32 mouse cellular contexts compared by ENCODE assay signal in genomic region chr17:57795408-57795807, GRCm38 (mm10). TPM values are rescaled to one million over a fixed set of nuclear protein-coding genes. Genes with fewer than 3 reads are reported as not detected.
DNase-seq lines count a peak whose midpoint lies in the region; ATAC-seq and TF ChIP-seq lines count a peak whose summit lies in the region.
"Had no signal": no experiment of that assay in that cellular context is flagged by ENCODE, and none has a peak within 500 bp of the region (broad histone marks: within the 10 kb centered on the region; RNA-seq: fewer than 3 reads in every experiment).

No protein-coding gene starts in this region.

- H3K27ac ChIP-seq in intestine, embryonic 15.5 days: peak overlapping the region; percentile 66
- H3K27ac ChIP-seq in intestine, postnatal 0 days (ENCODE audit: low read depth, low read length): no peak overlapping the region
- no peak overlapping the region for H3K27ac ChIP-seq in stomach, postnatal 0 days (replicated peaks)
- H3K27ac ChIP-seq: embryonic facial prominence, embryonic 13.5 days; embryonic facial prominence, embryonic 15.5 days; forebrain, embryonic 10.5 days; forebrain, embryonic 12.5 days had no signal

- H3K27me3 ChIP-seq in intestine, embryonic 15.5 days (replicated peaks): no peaks in the 10 kb centered on the region
- H3K27me3 ChIP-seq in intestine, postnatal 0 days (replicated peaks; ENCODE audit: control insufficient read depth, insufficient read depth, low read length): no peaks in the 10 kb centered on the region
- no peaks in the 10 kb centered on the region for H3K27me3 ChIP-seq in stomach, postnatal 0 days (ENCODE audit: control insufficient read depth, insufficient read depth, low read length)
- H3K27me3 ChIP-seq: CH12.LX; embryonic facial prominence, embryonic 13.5 days; embryonic facial prominence, embryonic 15.5 days; forebrain, embryonic 12.5 days; Patski had no signal

- no peak for TF ChIP-seq EP300 in stomach, postnatal 0 days (optimal IDR thresholded peaks at IDR 0.05)

- no peak for TF ChIP-seq CTCF in intestine, postnatal 0 days (IDR thresholded peaks at IDR 0.05; ENCODE audit: low read depth)
- no peak for TF ChIP-seq CTCF in stomach, postnatal 0 days (IDR thresholded peaks at IDR 0.05; ENCODE audit: low read depth)

- H3K9ac ChIP-seq in intestine, embryonic 15.5 days: no peak overlapping the region
- no peak overlapping the region for H3K9ac ChIP-seq in intestine, postnatal 0 days (ENCODE audit: low read depth, low read length)
- H3K9ac ChIP-seq in stomach, postnatal 0 days (ENCODE audit: low read length): no peak overlapping the region
- H3K9ac ChIP-seq: embryonic facial prominence, embryonic 13.5 days; embryonic facial prominence, embryonic 15.5 days; forebrain, embryonic 12.5 days had no signal

- no peaks in the 10 kb centered on the region for H3K9me3 ChIP-seq in intestine, embryonic 15.5 days
- no peaks in the 10 kb centered on the region for H3K9me3 ChIP-seq in intestine, postnatal 0 days (ENCODE audit: control insufficient read depth)
- H3K9me3 ChIP-seq in stomach, postnatal 0 days (ENCODE audit: control insufficient read depth, low read length): no peaks in the 10 kb centered on the region
- H3K9me3 ChIP-seq: embryonic facial prominence, embryonic 13.5 days; embryonic facial prominence, embryonic 15.5 days; forebrain, embryonic 10.5 days; forebrain, embryonic 12.5 days; G1E had no signal

- no peak overlapping the region for H3K4me3 ChIP-seq in intestine, embryonic 15.5 days (replicated peaks)
- H3K4me3 ChIP-seq in intestine, postnatal 0 days (ENCODE audit: low read depth, low read length): no peak overlapping the region
- H3K4me3 ChIP-seq in stomach, postnatal 0 days (ENCODE audit: low read depth, low read length): no peak overlapping the region
- H3K4me3 ChIP-seq: embryonic facial prominence, embryonic 13.5 days; embryonic facial prominence, embryonic 15.5 days; erythroblast, embryonic 14.5 days; forebrain, embryonic 10.5 days; forebrain, embryonic 12.5 days had no signal

- H3K4me2 ChIP-seq in intestine, embryonic 15.5 days (replicated peaks): no peak overlapping the region
- peak overlapping the region; percentile 11; the same call in 1 of the 2 replicates for H3K4me2 ChIP-seq in intestine, postnatal 0 days (replicated peaks; ENCODE audit: low read depth)
- H3K4me2 ChIP-seq in stomach, postnatal 0 days (replicated peaks; ENCODE audit: low read depth): no peak overlapping the region
- H3K4me2 ChIP-seq: embryonic facial prominence, embryonic 13.5 days; embryonic facial prominence, embryonic 15.5 days; forebrain, embryonic 12.5 days had no signal

- no peaks in the 10 kb centered on the region for H3K36me3 ChIP-seq in intestine, embryonic 15.5 days
- H3K36me3 ChIP-seq in intestine, postnatal 0 days (ENCODE audit: control insufficient read depth, insufficient read depth): no peaks in the 10 kb centered on the region
- H3K36me3 ChIP-seq in stomach, postnatal 0 days (ENCODE audit: control insufficient read depth, insufficient read depth, low read length): no peaks in the 10 kb centered on the region
- H3K36me3 ChIP-seq: embryonic facial prominence, embryonic 13.5 days; embryonic facial prominence, embryonic 15.5 days; forebrain, embryonic 10.5 days; forebrain, embryonic 12.5 days; G1E had no signal

- H3K4me1 ChIP-seq in intestine, embryonic 15.5 days (replicated peaks): no peaks in the 10 kb centered on the region
- no peaks in the 10 kb centered on the region for H3K4me1 ChIP-seq in intestine, postnatal 0 days (replicated peaks; ENCODE audit: control insufficient read depth, insufficient read depth, low read length)
- no peaks in the 10 kb centered on the region for H3K4me1 ChIP-seq in stomach, postnatal 0 days (replicated peaks; ENCODE audit: control insufficient read depth, insufficient read depth)
- H3K4me1 ChIP-seq: embryonic facial prominence, embryonic 13.5 days; embryonic facial prominence, embryonic 15.5 days had no signal

- DNase-seq in stomach, postnatal 0 days (ENCODE audit: low spot score): peak; percentile 18
- no peak for DNase-seq in heart, postnatal 4 days
- no peak for DNase-seq in adrenal gland, adult 8-10 months
- DNase-seq: adrenal gland, postnatal 10 days; adrenal gland, postnatal 25 days; B cell, adult 2 months; cerebellum, adult 11 months; cerebellum, adult 18-20 months; cerebellum, adult 8-10 months; cerebellum, adult 9-11 months; cerebellum, postnatal 14 days; cerebellum, postnatal 36 days; embryo, embryonic 11 days had no signal

- peak; percentile 80 for ATAC-seq in intestine, embryonic 15.5 days
- peak; percentile 73 for ATAC-seq in intestine, postnatal 0 days
- ATAC-seq in stomach, postnatal 0 days (ENCODE audit: low FRiP score, low TSS enrichment): no peak
- ATAC-seq: activated CD4-positive, CD25-positive, alpha-beta regulatory T cell, adult 4 months; CD4-positive, CD25-positive, alpha-beta regulatory T cell, adult 4 months; forebrain, embryonic 14.5 days; forebrain, embryonic 16.5 days; Patski had no signal

- 68% methylated on average over 3 of the region's 3 CpGs for WGBS in intestine, embryonic 15.5 days
- 44% methylated on average over 3 of the region's 3 CpGs for WGBS in intestine, postnatal 0 days
- WGBS in stomach, postnatal 0 days: 71% methylated on average over 3 of the region's 3 CpGs

RNA-seq across cellular contexts. Expression of gene Cntnap5c, which starts 26.0 kb away (rescaled TPM):
- not detected in 2 replicates for polyA plus RNA-seq in intestine, embryonic 15.5 days (2015; fragmentation: Nextera tagmentation; extraction: Ambion mirVana)
- not detected in 2 replicates for polyA plus RNA-seq in intestine, postnatal 0 days (2015; fragmentation: Nextera tagmentation; extraction: Ambion mirVana)
- polyA plus RNA-seq in stomach, postnatal 0 days (2015; fragmentation: Nextera tagmentation; extraction: Ambion mirVana): not detected in 2 replicates
- total RNA-seq in heart, postnatal 4 days (2021): not detected
- not detected for total RNA-seq in adrenal gland, adult 8-10 months (2022)
- total RNA-seq: adrenal gland, adult 18-20 months; adrenal gland, postnatal 10 days; adrenal gland, postnatal 25 days; adrenal gland, postnatal 4 days; CH12.LX; common myeloid progenitor, adult 5-6 weeks; G1E had no signal
- polyA plus RNA-seq: activated CD4-positive, CD25-positive, alpha-beta regulatory T cell, adult 4 months; CD4-positive, CD25-positive, alpha-beta regulatory T cell, adult 4 months; embryonic facial prominence, embryonic 11.5 days; embryonic facial prominence, embryonic 13.5 days; embryonic facial prominence, embryonic 15.5 days; erythroblast, embryonic 14.5 days; G1E had no signal

RNA-seq across cellular contexts. Expression of gene Gm21834, which starts 53.4 kb away (rescaled TPM):
- polyA plus RNA-seq in intestine, embryonic 15.5 days (2015; fragmentation: Nextera tagmentation; extraction: Ambion mirVana): not detected in 2 replicates
- polyA plus RNA-seq in intestine, postnatal 0 days (2015; fragmentation: Nextera tagmentation; extraction: Ambion mirVana): not detected in 2 replicates
- not detected in 2 replicates for polyA plus RNA-seq in stomach, postnatal 0 days (2015; fragmentation: Nextera tagmentation; extraction: Ambion mirVana)
- total RNA-seq in heart, postnatal 4 days (2021): not detected
- not detected for total RNA-seq in adrenal gland, adult 8-10 months (2022)
- total RNA-seq: adrenal gland, adult 18-20 months; adrenal gland, postnatal 10 days; adrenal gland, postnatal 25 days; adrenal gland, postnatal 4 days; CH12.LX; common myeloid progenitor, adult 5-6 weeks had no signal
- polyA plus RNA-seq: activated CD4-positive, CD25-positive, alpha-beta regulatory T cell, adult 4 months; brain, embryonic 14.5 days; CD4-positive, CD25-positive, alpha-beta regulatory T cell, adult 4 months; embryonic facial prominence, embryonic 11.5 days; embryonic facial prominence, embryonic 13.5 days; embryonic facial prominence, embryonic 15.5 days; erythroblast, embryonic 14.5 days; forebrain, embryonic 10.5 days; forebrain, embryonic 12.5 days; forebrain, embryonic 14.5 days; forebrain, embryonic 16.5 days; G1E; Patski had no signal
